Comparison of ENCODE assay signal across 18 mouse cellular contexts in genomic region chr14:34511901-34512300, GRCm38 (mm10). TPM values are rescaled to one million over a fixed set of nuclear protein-coding genes. Genes with fewer than 3 reads are reported as not detected.
DNase-seq lines count a peak whose midpoint lies in the region; ATAC-seq and TF ChIP-seq lines count a peak whose summit lies in the region.
"Had no signal": no experiment of that assay in that cellular context is flagged by ENCODE, and none has a peak within 500 bp of the region (broad histone marks: within the 10 kb centered on the region; RNA-seq: fewer than 3 reads in every experiment).

No protein-coding gene starts in this region.

- H3K4me1 ChIP-seq in heart, embryonic 12.5 days (replicated peaks) = peaks cover 25% of the 10 kb centered on the region
- H3K4me1 ChIP-seq in heart, embryonic 11.5 days (ENCODE audit: control insufficient read depth, insufficient read depth, low read length) = peaks cover 14% of the 10 kb centered on the region
- no peaks in the 10 kb centered on the region for H3K4me1 ChIP-seq in lung, postnatal 0 days (ENCODE audit: insufficient read depth, low read depth, low read length)
- peaks cover 6% of the 10 kb centered on the region for H3K4me1 ChIP-seq in lung, adult 2 months (ENCODE audit: control insufficient read depth, insufficient read depth, low read length)
- peaks cover 10% of the 10 kb centered on the region; the same call in 1 of the 2 replicates for H3K4me1 ChIP-seq in intestine, embryonic 15.5 days (replicated peaks)
- peaks cover 18% of the 10 kb centered on the region for H3K4me1 ChIP-seq in stomach, embryonic 16.5 days (ENCODE audit: control insufficient read depth, insufficient read depth, low read length)

- H3K4me3 ChIP-seq in heart, embryonic 12.5 days = no peak overlapping the region
- no peak overlapping the region for H3K4me3 ChIP-seq in heart, embryonic 11.5 days (ENCODE audit: low read depth, low read length)
- H3K4me3 ChIP-seq in lung, postnatal 0 days (ENCODE audit: low read depth, low read length) = no peak overlapping the region
- no peak overlapping the region for H3K4me3 ChIP-seq in lung, adult 2 months (replicated peaks; ENCODE audit: extremely low read depth, low read depth, low read length)
- no peak overlapping the region for H3K4me3 ChIP-seq in intestine, embryonic 15.5 days (replicated peaks)
- no peak overlapping the region for H3K4me3 ChIP-seq in stomach, embryonic 16.5 days (replicated peaks; ENCODE audit: low read length)
- H3K4me3 ChIP-seq: hindbrain, embryonic 13.5 days; left cerebral cortex, adult 2 months; liver, embryonic 15.5 days; myocyte had no signal

- DNase-seq in lung, postnatal 0 days (ENCODE audit: low spot score) = peak; percentile 82
- no peak for DNase-seq in lung, adult 2 months
- no peak for DNase-seq in frontal cortex, postnatal 10 days (ENCODE audit: low spot score in 2 of 2)
- DNase-seq: adrenal gland, postnatal 36 days; cerebellum, postnatal 10 days; gastrocnemius, postnatal 25 days; heart, postnatal 14 days; kidney, adult 18-20 months; kidney, postnatal 14 days had no signal

- no peaks in the 10 kb centered on the region for H3K36me3 ChIP-seq in heart, embryonic 12.5 days
- H3K36me3 ChIP-seq in heart, embryonic 11.5 days (ENCODE audit: control insufficient read depth, insufficient read depth, low read length) = no peaks in the 10 kb centered on the region
- H3K36me3 ChIP-seq in lung, postnatal 0 days (ENCODE audit: insufficient read depth, low read length) = no peaks in the 10 kb centered on the region
- H3K36me3 ChIP-seq in intestine, embryonic 15.5 days = no peaks in the 10 kb centered on the region
- no peaks in the 10 kb centered on the region for H3K36me3 ChIP-seq in stomach, embryonic 16.5 days (ENCODE audit: control insufficient read depth, insufficient read depth, low read length)
- H3K36me3 ChIP-seq: hindbrain, embryonic 13.5 days; liver, embryonic 15.5 days had no signal

- no peak overlapping the region for H3K27ac ChIP-seq in heart, embryonic 12.5 days (ENCODE audit: poor library complexity, severe bottlenecking)
- no peak overlapping the region for H3K27ac ChIP-seq in heart, embryonic 11.5 days (ENCODE audit: low read depth, low read length)
- no peak overlapping the region for H3K27ac ChIP-seq in lung, postnatal 0 days (ENCODE audit: low read length)
- H3K27ac ChIP-seq in intestine, embryonic 15.5 days = no peak overlapping the region
- peak overlapping the region; percentile 68 for H3K27ac ChIP-seq in stomach, embryonic 16.5 days (ENCODE audit: low read length)
- H3K27ac ChIP-seq: hindbrain, embryonic 13.5 days; left cerebral cortex, adult 2 months; liver, embryonic 15.5 days had no signal

- 0 out of 2 replicates have a peak overlapping the region, but pooled peaks have one; percentile 3 for H3K4me2 ChIP-seq in heart, embryonic 12.5 days
- H3K4me2 ChIP-seq in heart, embryonic 11.5 days = no peak overlapping the region
- no peak overlapping the region for H3K4me2 ChIP-seq in lung, postnatal 0 days (replicated peaks; ENCODE audit: low read depth, low read length)
- peak overlapping the region; percentile 7 for H3K4me2 ChIP-seq in intestine, embryonic 15.5 days (replicated peaks)
- H3K4me2 ChIP-seq in stomach, embryonic 16.5 days (ENCODE audit: low read depth, low read length) = peak overlapping the region; percentile 32
- H3K4me2 ChIP-seq: hindbrain, embryonic 13.5 days; liver, embryonic 15.5 days had no signal

- no peak for TF ChIP-seq CTCF in lung, postnatal 0 days (IDR thresholded peaks at IDR 0.05)
- TF ChIP-seq CTCF in lung, adult 2 months (IDR thresholded peaks at IDR 0.05; ENCODE audit: insufficient read depth, low read length) = no peak

- H3K9me3 ChIP-seq in heart, embryonic 12.5 days (replicated peaks) = no peaks in the 10 kb centered on the region
- H3K9me3 ChIP-seq in heart, embryonic 11.5 days (replicated peaks; ENCODE audit: control insufficient read depth, low read length) = no peaks in the 10 kb centered on the region
- H3K9me3 ChIP-seq in lung, postnatal 0 days (ENCODE audit: low read length) = no peaks in the 10 kb centered on the region
- no peaks in the 10 kb centered on the region for H3K9me3 ChIP-seq in intestine, embryonic 15.5 days
- H3K9me3 ChIP-seq in stomach, embryonic 16.5 days (replicated peaks; ENCODE audit: control insufficient read depth, low read length) = no peaks in the 10 kb centered on the region
- H3K9me3 ChIP-seq: hindbrain, embryonic 13.5 days; liver, embryonic 15.5 days had no signal

- H3K27me3 ChIP-seq in heart, embryonic 12.5 days (replicated peaks) = 0 out of 2 replicates have a peak, but pooled peaks cover 3% of the 10 kb centered on the region
- no peaks in the 10 kb centered on the region for H3K27me3 ChIP-seq in heart, embryonic 11.5 days (ENCODE audit: control insufficient read depth, insufficient read depth, low read length)
- no peaks in the 10 kb centered on the region; the same call in 1 of the 2 replicates for H3K27me3 ChIP-seq in lung, postnatal 0 days (replicated peaks; ENCODE audit: insufficient read depth, low read length)
- H3K27me3 ChIP-seq in intestine, embryonic 15.5 days (replicated peaks) = 0 out of 2 replicates have a peak, but pooled peaks cover 2% of the 10 kb centered on the region
- no peaks in the 10 kb centered on the region for H3K27me3 ChIP-seq in stomach, embryonic 16.5 days (ENCODE audit: control insufficient read depth, insufficient read depth, low read length)
- H3K27me3 ChIP-seq: hindbrain, embryonic 13.5 days had no signal

- 58% methylated on average over 11 of the region's 11 CpGs for WGBS in heart, embryonic 12.5 days
- 58% methylated on average over 11 of the region's 11 CpGs for WGBS in heart, embryonic 11.5 days (ENCODE audit: insufficient replicate concordance)
- WGBS in lung, postnatal 0 days = 41% methylated on average over 11 of the region's 11 CpGs
- WGBS in lung, adult 2 months = 27% methylated on average over 11 of the region's 11 CpGs
- 51% methylated on average over 11 of the region's 11 CpGs for WGBS in intestine, embryonic 15.5 days
- 40% methylated on average over 11 of the region's 11 CpGs for WGBS in stomach, embryonic 16.5 days

- TF ChIP-seq POLR2A in lung, adult 2 months (IDR thresholded peaks at IDR 0.05; ENCODE audit: borderline replicate concordance, extremely low read depth, low read depth, low read length) = no peak

- TF ChIP-seq EP300 in lung, postnatal 0 days (IDR thresholded peaks at IDR 0.05) = 0 out of 2 replicates have a peak, but pooled peaks have one; percentile 21

- no peak for ATAC-seq in heart, embryonic 12.5 days (ENCODE audit: insufficient number of reproducible peaks, low FRiP score)
- no peak for ATAC-seq in heart, embryonic 11.5 days (replicated peaks; ENCODE audit: insufficient number of reproducible peaks, low FRiP score, low TSS enrichment)
- ATAC-seq in lung, postnatal 0 days = peak; percentile 35; the same call in 1 of the 2 replicates
- no peak for ATAC-seq in intestine, embryonic 15.5 days
- no peak for ATAC-seq in stomach, embryonic 16.5 days (ENCODE audit: insufficient read depth, low FRiP score)

- H3K9ac ChIP-seq in heart, embryonic 12.5 days = no peak overlapping the region
- no peak overlapping the region for H3K9ac ChIP-seq in heart, embryonic 11.5 days (ENCODE audit: low read depth, low read length)
- H3K9ac ChIP-seq in lung, postnatal 0 days (replicated peaks; ENCODE audit: low read depth) = no peak overlapping the region
- H3K9ac ChIP-seq in intestine, embryonic 15.5 days = no peak overlapping the region
- H3K9ac ChIP-seq in stomach, embryonic 16.5 days (ENCODE audit: low read length) = no peak overlapping the region
- H3K9ac ChIP-seq: hindbrain, embryonic 13.5 days; liver, embryonic 15.5 days had no signal

RNA-seq across cellular contexts. Expression of gene Bmpr1a, which starts 8.8 kb away (rescaled TPM):
- polyA plus RNA-seq in heart, embryonic 12.5 days (2016; fragmentation: Nextera tagmentation; extraction: Ambion mirVana) = 53.9 and 58.0 TPM in 2 replicates
- 48.1 and 48.5 TPM in 2 replicates for polyA plus RNA-seq in heart, embryonic 11.5 days (2014; fragmentation: Nextera tagmentation; extraction: Ambion mirVana)
- polyA plus RNA-seq in lung, postnatal 0 days (2015; fragmentation: Nextera tagmentation; extraction: Ambion mirVana) = 19.6 and 20.8 TPM in 2 replicates
- polyA plus RNA-seq in lung, adult 2 months (2012; rRNA removed) = 7.5 and 15.3 TPM in 2 replicates
- polyA plus RNA-seq in intestine, embryonic 15.5 days (2015; fragmentation: Nextera tagmentation; extraction: Ambion mirVana) = 34.8 and 41.3 TPM in 2 replicates
- polyA plus RNA-seq in stomach, embryonic 16.5 days (2015; fragmentation: Nextera tagmentation; extraction: Ambion mirVana) = 22.4 and 22.9 TPM in 2 replicates

RNA-seq across cellular contexts. Expression of gene 9230112D13Rik, which starts 10.7 kb away (rescaled TPM):
- polyA plus RNA-seq in heart, embryonic 12.5 days (2016; fragmentation: Nextera tagmentation; extraction: Ambion mirVana) = not detected in 2 replicates
- polyA plus RNA-seq in heart, embryonic 11.5 days (2014; fragmentation: Nextera tagmentation; extraction: Ambion mirVana) = not detected in 2 replicates
- not detected in 2 replicates for polyA plus RNA-seq in lung, postnatal 0 days (2015; fragmentation: Nextera tagmentation; extraction: Ambion mirVana)
- polyA plus RNA-seq in lung, adult 2 months (2012; rRNA removed) = not detected in 2 replicates
- not detected in 2 replicates for polyA plus RNA-seq in intestine, embryonic 15.5 days (2015; fragmentation: Nextera tagmentation; extraction: Ambion mirVana)
- not detected in 2 replicates for polyA plus RNA-seq in stomach, embryonic 16.5 days (2015; fragmentation: Nextera tagmentation; extraction: Ambion mirVana)
- polyA plus RNA-seq: hindbrain, embryonic 13.5 days; limb, embryonic 11.5 days; liver, embryonic 15.5 days; myocyte had no signal

Comparison
In these comparisons a context has a peak if more than half of its experiments do, and no peak if none do; other contexts are left out.
1. H3K4me2 ChIP-seq: peak in heart, embryonic 12.5 days (single experiment), intestine, embryonic 15.5 days (single experiment) and stomach, embryonic 16.5 days (single experiment); none in heart, embryonic 11.5 days (single experiment) and lung, postnatal 0 days (single experiment).